Mouse (Mus musculus): ENCODE measurements around the gene Matn4. TPM values are rescaled to one million over a fixed set of nuclear protein-coding genes. Genes with fewer than 3 reads are reported as not detected.
"Not testable (repeated sequence)": the region's sequence is repeated elsewhere in the genome, so short reads cannot be mapped to it uniquely, and the experiment has no call there.

Gene Matn4
- polyA plus RNA-seq, 1 experiment from 2014 or later, result 58.2 TPM

- H3K27me3 ChIP-seq, result no peaks in the 10 kb centered on the region
- no peaks in the 10 kb centered on the region for H3K36me3 ChIP-seq
- 31% methylated on average over 13 of the region's 13 CpGs for WGBS
- H3K4me3 ChIP-seq (replicated peaks), result no peak overlapping the region
- no peak overlapping the region for H3K27ac ChIP-seq (replicated peaks)
- no peaks in the 10 kb centered on the region for H3K4me1 ChIP-seq
- no peak overlapping the region for H3K9ac ChIP-seq
- ATAC-seq (ENCODE audit: insufficient number of reproducible peaks, low FRiP score, low TSS enrichment, low read depth), result no peak
- no peak overlapping the region for H3K4me2 ChIP-seq (replicated peaks)
- H3K9me3 ChIP-seq (replicated peaks), result no peaks in the 10 kb centered on the region
Observed at GRCm38 (mm10) chr2:164360974-164361657, 43.8 kb downstream of the Matn4 start.

GRCm38 (mm10) chr2:164359668-164360067 lies 45.3 kb downstream of the Matn4 start:
- H3K27ac ChIP-seq (replicated peaks), result no peak overlapping the region
- no peak overlapping the region for H3K4me3 ChIP-seq (replicated peaks)
- H3K27me3 ChIP-seq, result no peaks in the 10 kb centered on the region
- 59% methylated on average over 5 of the region's 5 CpGs for WGBS
- no peak overlapping the region for H3K4me2 ChIP-seq (replicated peaks)
- H3K9ac ChIP-seq, result no peak overlapping the region
- no peak for ATAC-seq (ENCODE audit: insufficient number of reproducible peaks, low FRiP score, low TSS enrichment, low read depth)
- no peaks in the 10 kb centered on the region for H3K36me3 ChIP-seq
- H3K4me1 ChIP-seq, result no peaks in the 10 kb centered on the region
- no peaks in the 10 kb centered on the region for H3K9me3 ChIP-seq (replicated peaks)

- no peak overlapping the region for H3K4me3 ChIP-seq (replicated peaks)
- H3K4me1 ChIP-seq, result no peaks in the 10 kb centered on the region
- H3K36me3 ChIP-seq, result no peaks in the 10 kb centered on the region
- no peak overlapping the region for H3K4me2 ChIP-seq (replicated peaks)
- H3K27me3 ChIP-seq, result no peaks in the 10 kb centered on the region
- H3K9ac ChIP-seq, result no peak overlapping the region
- 77% methylated on average over 5 of the region's 5 CpGs for WGBS
- no peak overlapping the region for H3K27ac ChIP-seq (replicated peaks)
- ATAC-seq (ENCODE audit: insufficient number of reproducible peaks, low FRiP score, low TSS enrichment, low read depth), result no peak
- H3K9me3 ChIP-seq (replicated peaks), result no peaks in the 10 kb centered on the region
Observed at GRCm38 (mm10) chr2:164359031-164359430, 45.9 kb downstream of the Matn4 start.

- H3K27ac ChIP-seq (replicated peaks), result no peak overlapping the region
- H3K9ac ChIP-seq, result no peak overlapping the region
- 0 out of 2 replicates have a peak, but pooled peaks cover 3% of the 10 kb centered on the region for H3K27me3 ChIP-seq
- no peaks in the 10 kb centered on the region for H3K4me1 ChIP-seq
- no peaks in the 10 kb centered on the region for H3K36me3 ChIP-seq
- no peaks in the 10 kb centered on the region for H3K9me3 ChIP-seq (replicated peaks)
- 71% methylated on average over 3 of the region's 3 CpGs for WGBS
- H3K4me3 ChIP-seq (replicated peaks), result no peak overlapping the region
- no peak overlapping the region for H3K4me2 ChIP-seq (replicated peaks)
- no peak for ATAC-seq (ENCODE audit: insufficient number of reproducible peaks, low FRiP score, low TSS enrichment, low read depth)
Observed at GRCm38 (mm10) chr2:164358373-164358772, 46.6 kb downstream of the Matn4 start.

GRCm38 (mm10) chr2:164356177-164356967 lies 48.6 kb downstream of the Matn4 start:
- Histone ChIP-seq H3K9me3 (replicated peaks) (no peaks in the 10 kb centered on the region), H3K4me2 (replicated peaks) (no peak overlapping the region), H3K27ac (replicated peaks) (no peak overlapping the region), H3K4me1 (no peaks in the 10 kb centered on the region), H3K36me3 (no peaks in the 10 kb centered on the region), H3K27me3 (0 out of 2 replicates have a peak, but pooled peaks cover 3% of the 10 kb centered on the region), H3K9ac (no peak overlapping the region), H3K4me3 (replicated peaks) (no peak overlapping the region)
- no peak for ATAC-seq (ENCODE audit: insufficient number of reproducible peaks, low FRiP score, low TSS enrichment, low read depth)
- 71% methylated on average over 11 of the region's 11 CpGs for WGBS

- H3K4me1 ChIP-seq, result no peaks in the 10 kb centered on the region
- ATAC-seq (ENCODE audit: insufficient number of reproducible peaks, low FRiP score, low TSS enrichment, low read depth), result no peak
- H3K27me3 ChIP-seq, result 0 out of 2 replicates have a peak, but pooled peaks cover 3% of the 10 kb centered on the region
- no peak overlapping the region for H3K4me2 ChIP-seq (replicated peaks)
- no peak overlapping the region for H3K27ac ChIP-seq (replicated peaks)
- WGBS, result 83% methylated on average over 11 of the region's 11 CpGs
- H3K9me3 ChIP-seq (replicated peaks), result no peaks in the 10 kb centered on the region
- no peak overlapping the region for H3K9ac ChIP-seq
- no peaks in the 10 kb centered on the region for H3K36me3 ChIP-seq
- H3K4me3 ChIP-seq (replicated peaks), result no peak overlapping the region
Observed at GRCm38 (mm10) chr2:164353356-164353755, 51.6 kb downstream of the Matn4 start.

GRCm38 (mm10) chr2:164352697-164353096 lies 52.3 kb downstream of the Matn4 start:
- no peak overlapping the region for H3K9ac ChIP-seq
- no peak for ATAC-seq (ENCODE audit: insufficient number of reproducible peaks, low FRiP score, low TSS enrichment, low read depth)

GRCm38 (mm10) chr2:164348980-164349379 lies 56.0 kb downstream of the Matn4 start:
- H3K9ac ChIP-seq, result no peak overlapping the region
- no peak for ATAC-seq (ENCODE audit: insufficient number of reproducible peaks, low FRiP score, low TSS enrichment, low read depth)
- 0 out of 2 replicates have a peak, but pooled peaks cover 3% of the 10 kb centered on the region for H3K27me3 ChIP-seq
- H3K9me3 ChIP-seq (replicated peaks), result no peaks in the 10 kb centered on the region
- WGBS, result 87% methylated on average over 3 of the region's 3 CpGs
- H3K4me1 ChIP-seq, result no peaks in the 10 kb centered on the region
- no peak overlapping the region for H3K27ac ChIP-seq (replicated peaks)
- no peaks in the 10 kb centered on the region for H3K36me3 ChIP-seq
- no peak overlapping the region for H3K4me2 ChIP-seq (replicated peaks)
- H3K4me3 ChIP-seq (replicated peaks), result no peak overlapping the region

More at GRCm38 (mm10) chr2:164352697-164353096, 52.3 kb downstream of the Matn4 start:
- Histone ChIP-seq H3K27me3 (0 out of 2 replicates have a peak, but pooled peaks cover 3% of the 10 kb centered on the region), H3K9me3 (replicated peaks) (no peaks in the 10 kb centered on the region), H3K4me1 (no peaks in the 10 kb centered on the region), H3K4me3 (replicated peaks) (no peak overlapping the region), H3K36me3 (no peaks in the 10 kb centered on the region), H3K27ac (replicated peaks) (no peak overlapping the region), H3K4me2 (replicated peaks) (no peak overlapping the region)
- 84% methylated on average over 3 of the region's 3 CpGs for WGBS

- not testable (repeated sequence) for H3K4me3 ChIP-seq (replicated peaks); H3K27ac ChIP-seq (replicated peaks); H3K4me1 ChIP-seq; H3K9me3 ChIP-seq (replicated peaks); H3K9ac ChIP-seq; H3K4me2 ChIP-seq (replicated peaks); H3K27me3 ChIP-seq; ATAC-seq (ENCODE audit: insufficient number of reproducible peaks, low FRiP score, low TSS enrichment, low read depth); H3K36me3 ChIP-seq
Observed at GRCm38 (mm10) chr2:164347697-164348096, 57.3 kb downstream of the Matn4 start.

- 83% methylated on average over 1 of the region's 1 CpGs for WGBS
- not testable (repeated sequence) for H3K4me2 ChIP-seq (replicated peaks); H3K36me3 ChIP-seq; H3K27me3 ChIP-seq; H3K4me1 ChIP-seq; ATAC-seq (ENCODE audit: insufficient number of reproducible peaks, low FRiP score, low TSS enrichment, low read depth); H3K9me3 ChIP-seq (replicated peaks); H3K9ac ChIP-seq; H3K27ac ChIP-seq (replicated peaks); H3K4me3 ChIP-seq (replicated peaks)
Observed at GRCm38 (mm10) chr2:164343732-164344131, 61.2 kb downstream of the Matn4 start.

All from embryonic facial prominence, embryonic 15.5 days (tissue).